Mouse (Mus musculus): ENCODE results near the gene Chmp5. TPM values are rescaled to one million over a fixed set of nuclear protein-coding genes. Genes with fewer than 3 reads are reported as not detected.

The Chmp5 gene
- 10 to 100 TPM; 85.1 to 91.0 TPM for polyA plus RNA-seq (2017; shearing (Covaris generic))

GRCm38 (mm10) chr4:40948160-40948708 is at the start of gene Chmp5, which contains the start of gene Bag1:
Gene Chmp5 (plus strand): TSS chr4:40948407.
Gene Bag1 (minus strand): TSS chr4:40948294.

GRCm38 (mm10) chr4:40919785-40920184 is 28.4 kb upstream of the Chmp5 start, which contains the start of gene Spink4:
Gene Spink4 (plus strand): TSS chr4:40920052.

GRCm38 (mm10) chr4:40970842-40971701 is 22.9 kb downstream of the Chmp5 start, which contains the start of gene Nfx1:
Gene Nfx1 (plus strand): TSS chr4:40970906.

Other genes starting within 250 kb of the Chmp5 start
- gene Aptx, start 245.2 kb upstream of the Chmp5 start, polyA plus RNA-seq (2017; shearing (Covaris generic)), result 10 to 100 TPM; 28.8 to 31.3 TPM
- gene Dnaja1, start 226.3 kb upstream of the Chmp5 start, polyA plus RNA-seq (2017; shearing (Covaris generic)), result 100 to 1,000 TPM; 302 to 520 TPM
- gene Smu1, start 190.5 kb upstream of the Chmp5 start, polyA plus RNA-seq (2017; shearing (Covaris generic)), result 100 to 1,000 TPM; 129 to 136 TPM
- gene B4galt1, start 94.4 kb upstream of the Chmp5 start, polyA plus RNA-seq (2017; shearing (Covaris generic)), result 10 to 100 TPM; 56.0 to 91.2 TPM
- not detected for gene Spink4, start 28.4 kb upstream of the Chmp5 start, polyA plus RNA-seq (2017; shearing (Covaris generic))
- gene Bag1, start 113 bp upstream of the Chmp5 start, polyA plus RNA-seq (2017; shearing (Covaris generic)), result 100 to 1,000 TPM; 200 to 201 TPM
- gene Nfx1, start 22.5 kb downstream of the Chmp5 start, polyA plus RNA-seq (2017; shearing (Covaris generic)), result 100 to 1,000 TPM in 1 of 2 experiments, 10 to 100 TPM in 1; 93.4 to 103 TPM
- gene Aqp7, start 99.7 kb downstream of the Chmp5 start, polyA plus RNA-seq (2017; shearing (Covaris generic)), result under 1 TPM; 0.37 to 0.44 TPM
- gene Aqp3, start 149.8 kb downstream of the Chmp5 start, polyA plus RNA-seq (2017; shearing (Covaris generic)), result 10 to 100 TPM; 12.6 to 20.1 TPM
- 10 to 100 TPM; 41.8 to 45.2 TPM for gene Nol6, start 176.0 kb downstream of the Chmp5 start, polyA plus RNA-seq (2017; shearing (Covaris generic))
- gene Ube2r2, start 187.3 kb downstream of the Chmp5 start, polyA plus RNA-seq (2017; shearing (Covaris generic)), result 100 to 1,000 TPM; 133 to 136 TPM

Data from inflammation-experienced regulatory T-cells (primary cell).